Mouse (Mus musculus) heart, adult 2 months (tissue): ENCODE results near the gene Chrna3.

Experiments used
- CTCF ChIP-seq: fragments of 200-600 bp; IDR thresholded peaks from 2 replicates; pipeline ENCODE4 v1.8.1; 2022; ENCODE audit warnings: antibody characterized with exemption, mild to moderate bottlenecking, moderate library complexity
- POLR2A ChIP-seq: fragments of 200-500 bp; IDR thresholded peaks from 2 replicates; pipeline ENCODE4 v1.6.1; 2011; ENCODE audit warnings: mild to moderate bottlenecking, low read depth, low read length, control low read depth; ENCODE audit not compliant: insufficient read depth

GRCm38 (mm10) chr9:54961059-54961458 is 65.3 kb downstream of the Chrna3 start:
- TF ChIP-seq POLR2A (no peak), CTCF (no peak)
